Mouse (Mus musculus) liver, embryonic 13.5 days (tissue): Measurements from ENCODE around the gene Yars. TPM values are rescaled to one million over a fixed set of nuclear protein-coding genes. Genes with fewer than 3 reads are reported as not detected.
"Not testable (repeated sequence)": the region's sequence is repeated elsewhere in the genome, so short reads cannot be mapped to it uniquely, and the experiment has no call there.

Experiments
- ATAC-seq: fragments of 200-750 bp; cut with Nextera tagmentation; 2 replicates; pipeline ENCODE4 v1.8.0; 2017; ENCODE audit warnings: low read depth, mild to moderate bottlenecking, moderate number of reproducible peaks, moderate library complexity
- DNase-seq: peaks from one replicate; pipeline ENCODE4 v3.0.0; 2022
- H3K27ac ChIP-seq: fragments of 300-500 bp; sonication (generic); 2 replicates; pipeline ENCODE4 v1.5.1; 2015; ENCODE audit warnings: moderate library complexity, mild to moderate bottlenecking, inconsistent platforms
- H3K27me3 ChIP-seq: fragments of 300-500 bp; sonication (generic); 2 replicates; pipeline ENCODE4 v1.6.1; 2015; ENCODE audit warnings: mild to moderate bottlenecking, inconsistent platforms
- H3K36me3 ChIP-seq: fragments of 300-500 bp; sonication (generic); 2 replicates; pipeline ENCODE4 v1.6.1; 2015; ENCODE audit warnings: mild to moderate bottlenecking, inconsistent platforms
- H3K4me1 ChIP-seq: fragments of 300-500 bp; sonication (generic); replicated peaks from 2 replicates; pipeline ENCODE4 v1.6.1; 2015; ENCODE audit warnings: inconsistent platforms
- H3K4me2 ChIP-seq: fragments of 300-500 bp; sonication (generic); 2 replicates; pipeline ENCODE4 v1.6.1; 2015; ENCODE audit warnings: inconsistent platforms, mild to moderate bottlenecking, moderate library complexity
- H3K4me3 ChIP-seq: fragments of 300-500 bp; sonication (generic); replicated peaks from 2 replicates; pipeline ENCODE4 v1.5.1; 2015; ENCODE audit warnings: mild to moderate bottlenecking, inconsistent platforms
- H3K9ac ChIP-seq: fragments of 300-500 bp; sonication (generic); 2 replicates; pipeline ENCODE4 v1.6.1; 2015; ENCODE audit warnings: mild to moderate bottlenecking, inconsistent platforms
- H3K9me3 ChIP-seq: fragments of 300-500 bp; sonication (generic); replicated peaks from 2 replicates; pipeline ENCODE4 v1.6.1; 2016; ENCODE audit warnings: inconsistent platforms
- WGBS: fragments of 180-500 bp; shearing (Covaris S2); methylation state at CpG from one replicate; pipeline ENCODE4 v1.1.7; 2015; ENCODE audit not compliant: insufficient replicate concordance; 5-methylcytosine and 5-hydroxymethylcytosine counted together
- polyA plus RNA-seq: library from polyadenylated mRNA; unstranded; fragments of >200 nt; fragmentation: Nextera tagmentation; extraction: Ambion mirVana; gene quantifications from 2 replicates; pipeline ENCODE4 v1.2.1, GENCODE M21; 2015

Gene Yars
- polyA plus RNA-seq, 1 experiment from 2014 or later, result 69.9 TPM

DNA sequence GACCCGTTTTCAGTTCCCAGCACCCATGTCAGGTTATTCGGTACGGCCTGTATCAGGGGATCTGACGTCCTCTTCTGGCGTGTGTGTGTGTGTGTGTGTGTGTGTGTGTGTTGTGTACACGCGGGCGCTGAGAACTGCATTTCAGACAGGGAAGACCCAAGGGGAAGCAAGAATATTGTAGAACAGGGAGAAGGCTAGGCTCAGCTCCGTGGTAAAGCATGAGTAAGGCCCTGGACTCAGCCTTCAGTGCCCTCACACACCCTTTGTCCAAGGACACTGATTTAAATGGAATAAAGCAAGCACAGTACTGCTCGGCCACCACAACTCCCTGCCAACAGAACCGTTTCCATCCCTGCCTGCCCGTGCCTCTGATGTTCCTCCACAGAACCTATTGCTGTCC lies 978 bp downstream of the Yars start:
- H3K4me1 ChIP-seq, result peaks cover 46% of the 10 kb centered on the region
- DNase-seq (no peak), ATAC-seq (no peak)
- peak overlapping the region; percentile 74 for H3K4me3 ChIP-seq
- H3K27ac ChIP-seq, result peak overlapping the region; percentile 87
- 2% methylated on average over 12 of the region's 12 CpGs for WGBS
- peak overlapping the region; percentile 86 for H3K9ac ChIP-seq
- no peaks in the 10 kb centered on the region for H3K9me3 ChIP-seq
- H3K36me3 ChIP-seq, result peaks cover 37% of the 10 kb centered on the region
- H3K4me2 ChIP-seq, result peak overlapping the region; percentile 91
- H3K27me3 ChIP-seq, result no peaks in the 10 kb centered on the region

GRCm38 (mm10) chr4:129191691-129192090 lies 2.1 kb downstream of the Yars start:
- peak overlapping the region; percentile 87 for H3K27ac ChIP-seq
- H3K4me2 ChIP-seq, result peak overlapping the region; percentile 91
- H3K36me3 ChIP-seq, result peaks cover 47% of the 10 kb centered on the region
- no peak for DNase-seq
- H3K9me3 ChIP-seq, result no peaks in the 10 kb centered on the region
- ATAC-seq, result no peak
- no peaks in the 10 kb centered on the region for H3K27me3 ChIP-seq
- WGBS, result 66% methylated on average over 5 of the region's 5 CpGs
- H3K4me1 ChIP-seq, result peaks cover 46% of the 10 kb centered on the region
- H3K9ac ChIP-seq, result peak overlapping the region; percentile 86
- H3K4me3 ChIP-seq, result peak overlapping the region; percentile 74

GRCm38 (mm10) chr4:129194280-129194679 lies 4.7 kb downstream of the Yars start:
- WGBS, result 92% methylated on average over 1 of the region's 1 CpGs
- Histone ChIP-seq H3K4me3 (no peak overlapping the region), H3K9me3 (no peaks in the 10 kb centered on the region), H3K27ac (no peak overlapping the region), H3K4me1 (peaks cover 36% of the 10 kb centered on the region), H3K9ac (no peak overlapping the region), H3K36me3 (peaks cover 68% of the 10 kb centered on the region), H3K27me3 (no peaks in the 10 kb centered on the region), H3K4me2 (no peak overlapping the region)
- DNase-seq (no peak), ATAC-seq (no peak)

DNA sequence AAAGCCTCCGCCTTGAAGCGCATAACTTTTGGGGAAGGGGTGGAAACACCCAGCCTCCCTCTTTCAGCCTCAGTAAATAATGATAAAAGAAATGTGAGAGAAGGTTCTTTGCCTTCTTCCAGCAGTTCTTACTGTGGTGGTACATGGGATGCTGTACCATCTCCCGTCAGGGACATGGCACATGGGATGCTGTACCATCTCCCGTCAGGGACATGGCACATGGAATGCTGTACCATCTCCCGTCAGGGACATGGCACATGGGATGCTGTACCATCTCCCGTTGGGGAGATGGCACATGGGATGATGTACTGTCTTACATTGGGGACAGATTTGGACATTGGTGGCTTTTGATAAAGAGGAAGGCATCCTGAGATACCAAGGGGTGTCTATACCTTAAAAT lies 8.0 kb downstream of the Yars start:
- WGBS, result 91% methylated on average over 6 of the region's 6 CpGs
- H3K36me3 ChIP-seq, result peaks cover 87% of the 10 kb centered on the region
- no peaks in the 10 kb centered on the region for H3K9me3 ChIP-seq
- H3K4me2 ChIP-seq, result no peak overlapping the region
- no peaks in the 10 kb centered on the region for H3K27me3 ChIP-seq
- H3K4me3 ChIP-seq, result no peak overlapping the region
- ATAC-seq (no peak), DNase-seq (no peak)
- H3K27ac ChIP-seq, result no peak overlapping the region
- H3K4me1 ChIP-seq, result peaks cover 15% of the 10 kb centered on the region
- H3K9ac ChIP-seq, result no peak overlapping the region

DNA sequence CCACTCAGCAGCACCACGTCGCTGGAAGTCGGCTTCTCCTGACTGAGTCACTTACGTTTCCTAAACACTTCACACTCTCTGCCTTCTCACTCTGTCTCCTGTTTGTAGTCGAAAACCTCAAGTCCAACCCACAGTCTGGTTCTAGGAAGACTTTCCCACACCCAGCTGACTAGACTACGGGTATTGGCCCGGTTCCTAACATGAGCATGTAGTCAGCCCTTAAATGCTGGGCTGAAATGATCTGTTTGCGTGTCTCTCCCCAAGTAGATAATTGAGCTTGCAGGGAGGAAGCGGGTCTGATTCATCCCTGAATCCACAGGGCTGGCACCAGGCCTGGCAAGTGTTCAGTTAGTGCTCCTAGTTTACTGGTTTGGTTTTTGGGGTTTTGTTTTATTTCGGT lies 15.1 kb downstream of the Yars start:
- Histone ChIP-seq H3K27ac (no peak overlapping the region), H3K4me2 (no peak overlapping the region), H3K36me3 (peaks cover 97% of the 10 kb centered on the region), H3K4me3 (no peak overlapping the region), H3K27me3 (no peaks in the 10 kb centered on the region), H3K9me3 (no peaks in the 10 kb centered on the region), H3K4me1 (no peaks in the 10 kb centered on the region), H3K9ac (no peak overlapping the region)
- DNase-seq (no peak), ATAC-seq (no peak)
- WGBS, result 84% methylated on average over 10 of the region's 10 CpGs

DNA sequence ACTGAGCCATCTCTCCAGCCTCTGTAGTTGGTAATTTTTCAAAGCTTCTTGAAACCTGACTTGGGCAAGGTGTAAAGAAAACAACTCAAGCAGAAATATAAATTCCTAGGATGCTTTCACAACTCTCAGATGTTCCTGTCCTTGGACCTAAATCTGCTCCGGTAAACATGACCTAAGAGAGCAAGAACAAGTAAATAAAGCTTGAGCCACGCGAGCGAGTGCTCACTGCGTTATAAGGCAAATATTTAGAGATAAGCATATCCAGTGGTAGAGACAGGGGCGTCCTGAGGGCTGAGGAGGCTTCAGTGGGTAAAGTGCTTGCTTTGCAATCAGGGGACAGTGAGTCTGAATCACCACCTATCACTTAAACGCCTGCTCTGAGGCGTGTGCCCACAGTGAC lies 17.2 kb downstream of the Yars start:
- Histone ChIP-seq H3K4me2 (no peak overlapping the region), H3K9ac (no peak overlapping the region), H3K4me3 (no peak overlapping the region), H3K9me3 (no peaks in the 10 kb centered on the region), H3K36me3 (peaks cover 97% of the 10 kb centered on the region), H3K27ac (no peak overlapping the region), H3K27me3 (no peaks in the 10 kb centered on the region), H3K4me1 (no peaks in the 10 kb centered on the region)
- WGBS, result 74% methylated on average over 8 of the region's 8 CpGs
- ATAC-seq, result 0 out of 2 replicates have a peak, but pooled peaks have one; percentile 18
- DNase-seq, result no peak

DNA sequence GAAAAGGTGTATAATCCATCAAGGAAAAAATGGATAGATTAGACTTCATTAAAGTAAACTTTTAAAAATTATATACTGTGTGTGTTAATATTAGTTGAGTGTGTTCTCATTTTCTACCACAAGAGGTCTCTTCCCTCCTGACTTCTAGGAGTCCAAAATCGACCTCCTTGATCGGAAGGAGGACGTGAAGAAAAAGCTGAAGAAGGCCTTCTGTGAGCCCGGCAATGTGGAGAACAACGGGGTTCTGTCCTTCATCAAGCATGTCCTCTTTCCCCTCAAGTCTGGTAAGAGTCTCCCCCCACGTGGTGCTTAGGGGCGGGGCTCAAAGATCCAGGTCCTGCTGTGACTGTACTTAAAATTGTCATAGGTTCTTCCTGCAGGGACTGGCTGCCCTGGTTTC lies 19.9 kb downstream of the Yars start:
- Histone ChIP-seq H3K4me1 (no peaks in the 10 kb centered on the region), H3K27ac (no peak overlapping the region), H3K36me3 (peaks cover 96% of the 10 kb centered on the region), H3K9me3 (no peaks in the 10 kb centered on the region), H3K9ac (no peak overlapping the region), H3K4me2 (no peak overlapping the region), H3K27me3 (no peaks in the 10 kb centered on the region), H3K4me3 (no peak overlapping the region)
- ATAC-seq (no peak), DNase-seq (no peak)
- WGBS, result 60% methylated on average over 7 of the region's 7 CpGs

GRCm38 (mm10) chr4:129211461-129211860 lies 21.9 kb downstream of the Yars start:
- WGBS, result 90% methylated on average over 4 of the region's 4 CpGs
- ATAC-seq (no peak), DNase-seq (no peak)

DNA sequence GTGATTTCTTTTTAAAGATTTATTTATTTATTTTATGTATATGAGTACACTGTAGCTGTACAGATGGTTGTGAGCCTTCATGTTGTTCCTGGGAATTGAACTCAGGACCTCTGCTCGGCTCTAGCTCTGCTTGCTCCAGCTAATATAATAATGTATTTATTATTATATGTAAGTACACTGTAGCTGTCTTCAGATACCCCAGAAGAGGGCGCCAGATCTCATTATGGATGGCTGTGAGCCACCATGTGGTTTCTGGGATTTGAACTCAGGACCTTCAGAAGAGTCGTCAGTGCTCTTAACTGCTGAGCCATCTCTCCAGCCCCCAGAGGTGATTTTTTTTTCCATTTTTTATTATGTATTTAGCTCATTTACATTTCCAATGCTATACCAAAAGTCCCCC lies 22.9 kb downstream of the Yars start:
- H3K9me3 ChIP-seq, H3K4me3 ChIP-seq, H3K4me2 ChIP-seq, H3K4me1 ChIP-seq, ATAC-seq, H3K27ac ChIP-seq, DNase-seq, H3K27me3 ChIP-seq, H3K9ac ChIP-seq: not testable (repeated sequence)
- WGBS, result 57% methylated on average over 3 of the region's 3 CpGs
- H3K36me3 ChIP-seq, result peaks cover 97% of the 10 kb centered on the region

More at GRCm38 (mm10) chr4:129211461-129211860, 21.9 kb downstream of the Yars start:
- Histone ChIP-seq H3K36me3 (peaks cover 97% of the 10 kb centered on the region), H3K27me3 (no peaks in the 10 kb centered on the region), H3K4me1 (no peaks in the 10 kb centered on the region), H3K9me3 (no peaks in the 10 kb centered on the region), H3K4me3 (no peak overlapping the region), H3K4me2 (no peak overlapping the region), H3K27ac (no peak overlapping the region), H3K9ac (no peak overlapping the region)

DNA sequence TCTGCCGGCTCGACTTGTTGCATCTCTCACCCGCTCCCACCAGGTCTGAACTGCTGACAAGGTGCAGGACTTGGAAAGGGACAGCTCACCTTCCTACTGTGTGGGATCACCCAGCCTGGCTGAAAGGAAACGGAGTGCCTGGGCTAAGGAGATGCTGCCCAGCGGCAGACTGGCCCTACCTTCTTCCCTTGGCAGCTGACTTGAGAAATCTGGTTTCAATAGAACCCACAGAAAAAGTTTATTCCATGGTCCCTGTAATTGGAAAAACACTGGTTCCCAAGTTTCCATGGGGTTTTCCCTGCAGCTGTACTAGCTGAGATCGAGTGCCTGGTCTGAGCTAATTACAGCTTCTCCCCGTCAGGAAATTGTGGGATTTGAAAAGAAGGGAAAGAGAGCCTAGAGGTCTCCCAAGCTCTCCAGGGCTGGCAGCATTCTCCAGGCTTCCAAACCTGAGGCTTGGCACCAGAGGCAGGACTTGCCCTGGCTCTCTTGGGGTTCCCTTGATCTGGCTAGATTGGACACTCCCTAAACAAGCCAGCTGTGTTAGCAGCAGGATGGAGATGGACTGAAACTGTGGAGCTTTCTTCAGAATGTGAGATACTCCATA lies 29.1 kb downstream of the Yars start:
- H3K4me3 ChIP-seq, result no peak overlapping the region
- DNase-seq, result no peak
- no peaks in the 10 kb centered on the region for H3K9me3 ChIP-seq
- no peak overlapping the region for H3K4me2 ChIP-seq
- no peak for ATAC-seq
- 84% methylated on average over 7 of the region's 7 CpGs for WGBS
- H3K27ac ChIP-seq, result no peak overlapping the region
- H3K27me3 ChIP-seq, result peaks cover 28% of the 10 kb centered on the region
- H3K9ac ChIP-seq, result no peak overlapping the region
- peaks cover 17% of the 10 kb centered on the region for H3K4me1 ChIP-seq
- H3K36me3 ChIP-seq, result peaks cover 69% of the 10 kb centered on the region

DNA sequence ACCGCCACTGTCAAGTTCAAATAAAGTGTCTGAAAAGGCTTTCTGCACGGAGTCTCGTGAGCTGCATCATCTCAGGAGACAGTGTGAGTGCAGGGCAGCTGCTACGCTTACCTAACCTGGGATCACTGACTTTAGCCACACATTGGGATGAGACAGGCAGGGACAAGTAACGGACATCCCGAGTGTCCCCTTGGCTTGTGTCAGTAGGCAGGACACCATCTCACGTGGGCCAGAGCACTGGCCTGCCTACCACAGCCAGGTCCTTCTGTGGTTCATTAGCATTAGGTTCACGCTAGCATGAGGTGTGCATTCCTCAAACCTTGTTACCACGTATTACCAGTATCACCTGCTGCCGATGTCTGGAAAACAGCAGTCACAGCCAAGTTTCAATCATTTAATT lies 29.6 kb downstream of the Yars start:
- Histone ChIP-seq H3K4me3 (no peak overlapping the region), H3K4me1 (peaks cover 19% of the 10 kb centered on the region), H3K9ac (no peak overlapping the region), H3K4me2 (no peak overlapping the region), H3K9me3 (no peaks in the 10 kb centered on the region), H3K27ac (no peak overlapping the region), H3K36me3 (peaks cover 63% of the 10 kb centered on the region), H3K27me3 (peaks cover 33% of the 10 kb centered on the region)
- WGBS, result 87% methylated on average over 10 of the region's 10 CpGs
- DNase-seq, result no peak
- ATAC-seq, result no peak

DNA sequence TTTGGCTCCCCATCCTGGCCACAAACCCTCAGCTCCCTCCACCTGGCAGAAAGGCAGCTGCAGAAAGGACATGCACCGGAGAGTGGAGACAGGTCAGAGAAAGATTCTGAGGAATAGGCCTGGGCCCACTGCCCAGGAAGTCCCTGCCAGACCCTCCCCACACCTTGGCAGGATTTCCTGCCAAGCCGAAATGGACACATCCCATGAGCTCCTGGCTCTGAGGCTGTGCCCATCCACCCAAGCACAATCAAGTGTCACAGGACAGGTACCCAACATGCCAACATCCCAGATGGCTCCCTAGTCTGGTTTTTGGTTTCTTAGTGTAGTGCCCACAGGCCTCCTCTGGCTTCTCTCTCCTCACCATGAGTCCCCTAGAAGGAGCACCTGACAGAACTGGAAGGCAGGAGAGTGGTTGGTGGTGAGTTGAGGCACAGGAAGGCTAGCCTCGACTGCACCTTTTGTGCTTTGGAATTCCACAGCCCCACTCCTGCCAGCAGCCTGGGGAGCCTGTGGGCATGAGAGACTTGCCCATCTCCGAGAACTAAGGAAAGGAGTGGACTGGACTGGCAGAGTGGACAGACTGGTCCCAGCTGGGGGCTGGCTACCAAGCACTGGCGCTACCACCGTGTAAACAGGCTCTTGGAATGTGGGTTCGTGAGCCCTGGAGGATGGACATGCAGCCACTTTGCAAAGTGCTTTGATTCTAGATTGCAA lies 31.0 kb downstream of the Yars start:
- DNase-seq, result no peak
- H3K9ac ChIP-seq, result no peak overlapping the region
- no peak for ATAC-seq
- H3K4me2 ChIP-seq, result no peak overlapping the region
- no peaks in the 10 kb centered on the region for H3K9me3 ChIP-seq
- peaks cover 19% of the 10 kb centered on the region for H3K4me1 ChIP-seq
- H3K36me3 ChIP-seq, result peaks cover 50% of the 10 kb centered on the region
- peaks cover 46% of the 10 kb centered on the region for H3K27me3 ChIP-seq
- no peak overlapping the region for H3K4me3 ChIP-seq
- no peak overlapping the region for H3K27ac ChIP-seq
- WGBS, result 79% methylated on average over 7 of the region's 7 CpGs
